In the genomic region with DNA sequence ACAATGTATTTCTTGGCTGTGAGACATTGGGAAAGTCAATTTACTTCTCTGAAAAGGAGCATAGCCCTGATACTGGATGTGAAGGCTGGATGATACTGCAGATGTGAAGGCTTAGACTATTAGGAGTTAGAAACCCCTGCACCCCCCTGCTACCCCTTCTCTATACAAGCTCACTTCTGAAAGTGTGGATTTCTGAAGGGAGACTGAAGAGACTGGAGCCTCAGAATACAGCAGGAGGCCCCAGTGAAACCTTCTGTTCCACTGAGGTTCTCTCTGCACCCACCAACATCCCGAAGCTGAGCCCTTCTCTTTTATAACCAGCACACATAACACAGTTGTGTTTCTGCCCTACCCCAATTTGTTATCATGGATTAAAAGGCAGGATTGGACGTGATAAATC, we compare ENCODE assay signal across 27 mouse cellular contexts.
"Had no signal": no experiment of that assay in that cellular context is flagged by ENCODE, and none has a peak within 500 bp of the region (broad histone marks: within the 10 kb centered on the region; RNA-seq: fewer than 3 reads in every experiment).

No protein-coding gene starts in this region.

- H3K36me3 ChIP-seq: embryonic facial prominence, embryonic 10.5 days; embryonic facial prominence, embryonic 12.5 days; embryonic facial prominence, embryonic 13.5 days; embryonic facial prominence, embryonic 15.5 days; forebrain, embryonic 10.5 days; forebrain, embryonic 12.5 days; forebrain, embryonic 15.5 days had no signal

- H3K4me1 ChIP-seq: forebrain, embryonic 13.5 days; forebrain, embryonic 15.5 days had no signal

- H3K27ac ChIP-seq: embryonic facial prominence, embryonic 10.5 days; embryonic facial prominence, embryonic 12.5 days; embryonic facial prominence, embryonic 13.5 days; embryonic facial prominence, embryonic 15.5 days; forebrain, embryonic 10.5 days; forebrain, embryonic 12.5 days; forebrain, embryonic 13.5 days; forebrain, embryonic 15.5 days; gastrocnemius, adult 2 months; heart, adult 2 months had no signal

- H3K4me2 ChIP-seq: embryonic facial prominence, embryonic 12.5 days; embryonic facial prominence, embryonic 13.5 days; embryonic facial prominence, embryonic 15.5 days; forebrain, embryonic 12.5 days; forebrain, embryonic 13.5 days; forebrain, embryonic 15.5 days had no signal

- ATAC-seq: forebrain, embryonic 13.5 days; forebrain, embryonic 14.5 days; forebrain, embryonic 15.5 days; forebrain, embryonic 16.5 days; forebrain, postnatal 0 days had no signal

- H3K4me3 ChIP-seq: embryonic facial prominence, embryonic 10.5 days; embryonic facial prominence, embryonic 12.5 days; embryonic facial prominence, embryonic 13.5 days; embryonic facial prominence, embryonic 15.5 days; erythroblast, embryonic 14.5 days; forebrain, embryonic 10.5 days; forebrain, embryonic 12.5 days; forebrain, embryonic 13.5 days; forebrain, embryonic 15.5 days; gastrocnemius, adult 2 months; heart, adult 2 months had no signal

- H3K9me3 ChIP-seq: embryonic facial prominence, embryonic 10.5 days; embryonic facial prominence, embryonic 12.5 days; embryonic facial prominence, embryonic 13.5 days; embryonic facial prominence, embryonic 15.5 days; forebrain, embryonic 10.5 days; forebrain, embryonic 12.5 days; forebrain, embryonic 13.5 days; forebrain, embryonic 15.5 days had no signal

- H3K27me3 ChIP-seq: embryonic facial prominence, embryonic 12.5 days; embryonic facial prominence, embryonic 15.5 days; forebrain, embryonic 12.5 days; forebrain, embryonic 13.5 days; forebrain, embryonic 15.5 days had no signal

- H3K9ac ChIP-seq: embryonic facial prominence, embryonic 12.5 days; embryonic facial prominence, embryonic 13.5 days; embryonic facial prominence, embryonic 15.5 days; forebrain, embryonic 12.5 days; forebrain, embryonic 13.5 days; forebrain, embryonic 15.5 days; forebrain, postnatal 0 days had no signal

- DNase-seq: cerebellum, adult 2 months; cerebellum, adult 8-10 months; cerebellum, adult 9-10 months; cerebellum, adult 9-11 months; cerebellum, postnatal 14 days; cerebellum, postnatal 25 days; cerebellum, postnatal 36 days; embryo, embryonic 11 days; forebrain, postnatal 0 days; gastrocnemius, adult 2 months; gastrocnemius, postnatal 10 days; gastrocnemius, postnatal 14 days; gastrocnemius, postnatal 25 days; gastrocnemius, postnatal 36 days; heart, adult 18-20 months; heart, adult 2 months had no signal
